Mouse (Mus musculus) cerebellum, adult 9-11 months (tissue): ENCODE data around the gene Gabrr3.

Source experiments
- DNase-seq: peaks from one replicate; pipeline ENCODE4 v3.0.0; 2022

The Gabrr3 gene

GRCm38 (mm10) chr16:59471637-59472278 is 64.6 kb downstream of the Gabrr3 start, which contains the start of gene Riox2:
Gene Riox2, plus strand, starts transcription at chr16:59471775.
- peak; percentile 61 for DNase-seq

DNA sequence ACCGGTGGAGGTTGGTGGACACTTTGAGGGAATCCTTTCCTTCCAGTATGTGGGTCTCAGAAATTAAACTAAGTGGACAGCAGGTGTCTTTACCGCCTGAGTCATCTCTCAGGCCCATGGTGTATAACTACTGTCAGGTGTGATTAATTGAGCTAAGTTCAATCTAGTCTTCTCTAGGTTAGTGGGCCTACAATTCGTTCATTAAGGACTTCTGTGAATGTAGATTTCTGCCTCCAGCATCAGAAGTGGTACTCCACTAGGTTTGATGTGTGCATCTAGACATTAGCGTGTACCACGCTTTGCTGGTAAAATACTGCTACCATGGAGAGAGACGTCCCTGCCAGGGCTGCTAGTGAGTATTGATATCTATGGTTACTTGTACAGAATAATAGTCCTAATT is 65.4 kb downstream of the Gabrr3 start:
- DNase-seq, result no peak

GRCm38 (mm10) chr16:59474788-59475187 is 67.7 kb downstream of the Gabrr3 start:
- DNase-seq, result no peak

- no peak for DNase-seq
These were observed 70.8 kb downstream of the Gabrr3 start for GRCm38 (mm10) chr16:59477955-59478354.

- DNase-seq, result no peak
These were observed 80.1 kb downstream of the Gabrr3 start for GRCm38 (mm10) chr16:59487239-59487638.

DNA sequence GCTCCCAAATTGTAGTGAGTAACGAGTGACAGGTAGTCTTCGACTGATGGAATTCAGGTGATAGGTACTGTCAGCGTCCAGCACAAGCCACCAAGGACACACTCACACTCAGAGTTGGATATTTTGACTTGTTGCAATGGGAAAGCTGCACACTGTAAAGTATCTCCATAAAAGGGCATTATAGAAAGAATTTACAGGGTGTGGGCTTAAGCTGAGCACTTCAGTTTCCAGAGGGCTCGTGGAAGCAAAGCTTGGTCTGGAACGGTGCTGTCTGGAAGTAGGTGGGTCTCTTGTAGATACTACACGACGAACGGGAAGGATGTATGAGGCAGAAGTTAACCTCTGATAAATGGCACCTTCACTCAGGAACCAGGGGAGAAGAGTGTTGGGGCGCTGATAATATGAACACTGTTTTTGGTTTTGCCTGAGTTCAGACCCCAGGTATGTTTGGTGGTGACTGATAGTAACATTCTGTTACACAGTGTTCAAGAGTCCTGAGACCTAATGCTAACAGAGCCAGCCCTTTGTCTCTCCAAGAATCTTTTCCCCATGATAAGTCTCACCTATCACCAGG is 80.9 kb downstream of the Gabrr3 start:
- DNase-seq, result no peak

- DNase-seq, result no peak
These were observed 86.1 kb downstream of the Gabrr3 start for GRCm38 (mm10) chr16:59493199-59493598.

DNA sequence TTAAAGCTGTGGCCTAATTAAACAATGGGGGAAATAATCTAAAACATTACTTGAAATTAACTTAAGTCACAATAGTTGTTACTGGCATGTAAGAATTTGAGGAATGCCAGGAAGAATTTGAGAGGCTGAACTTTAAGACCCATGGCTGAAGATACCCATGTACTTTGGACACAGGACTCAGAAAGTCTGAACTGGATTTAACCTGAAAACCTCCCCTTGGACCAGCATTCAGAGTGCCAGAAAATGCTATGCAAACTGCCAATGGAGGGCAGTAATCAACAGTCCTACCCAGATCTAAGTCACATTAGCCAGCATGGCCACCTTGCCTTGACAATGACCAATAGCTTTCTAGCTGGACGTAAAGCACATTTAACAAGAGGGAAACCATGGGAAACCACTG is 90.8 kb downstream of the Gabrr3 start:
- no peak for DNase-seq

GRCm38 (mm10) chr16:59499180-59499579 is 92.0 kb downstream of the Gabrr3 start:
- no peak for DNase-seq

DNA sequence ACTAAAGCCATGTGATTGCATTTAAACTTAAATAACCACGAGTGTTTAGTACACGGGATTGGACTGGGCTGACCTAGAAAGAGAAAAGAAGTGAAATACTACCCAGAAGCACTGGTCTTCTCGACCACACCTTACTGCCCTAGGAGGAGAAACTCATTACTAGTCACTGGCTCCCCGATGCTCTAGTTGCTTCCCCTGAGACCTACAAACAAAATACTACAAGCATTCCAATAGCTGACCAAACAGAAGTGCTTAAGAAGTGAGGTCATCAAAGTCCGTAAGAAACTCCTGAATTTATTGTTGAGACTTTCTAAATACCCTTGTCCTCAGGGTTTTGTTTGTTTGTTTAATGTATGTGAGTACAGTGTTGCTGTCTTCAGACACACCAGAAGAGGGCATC is 102.7 kb downstream of the Gabrr3 start:
- DNase-seq, result no peak
